Mouse (Mus musculus) lung, embryonic 15.5 days (tissue): ENCODE measurements around the gene Mrpl58. TPM values are rescaled to one million over a fixed set of nuclear protein-coding genes. Genes with fewer than 3 reads are reported as not detected.

Experiments used
- ATAC-seq: fragments of 200-750 bp; cut with Nextera tagmentation; 2 replicates; pipeline ENCODE4 v1.8.0; 2017; ENCODE audit warnings: moderate number of reproducible peaks, borderline replicate concordance; ENCODE audit not compliant: low FRiP score, low TSS enrichment; ENCODE audit errors: extremely low read depth
- H3K27ac ChIP-seq: fragments of 300-500 bp; sonication (generic); 2 replicates; pipeline ENCODE4 v1.5.1; 2015; ENCODE audit warnings: moderate library complexity, mild to moderate bottlenecking, inconsistent platforms
- H3K27me3 ChIP-seq: fragments of 300-500 bp; sonication (generic); 2 replicates; pipeline ENCODE4 v1.6.1; 2015; ENCODE audit warnings: inconsistent platforms
- H3K36me3 ChIP-seq: fragments of 300-500 bp; sonication (generic); 2 replicates; pipeline ENCODE4 v1.6.1; 2015; ENCODE audit warnings: inconsistent platforms
- H3K4me1 ChIP-seq: fragments of 300-500 bp; sonication (generic); 2 replicates; pipeline ENCODE4 v1.6.1; 2015; ENCODE audit warnings: inconsistent platforms
- H3K4me2 ChIP-seq: fragments of 300-500 bp; sonication (generic); 2 replicates; pipeline ENCODE4 v1.6.1; 2015; ENCODE audit warnings: inconsistent platforms, mild to moderate bottlenecking, moderate library complexity
- H3K4me3 ChIP-seq: fragments of 300-500 bp; sonication (generic); 2 replicates; pipeline ENCODE4 v1.5.1; 2015; ENCODE audit warnings: mild to moderate bottlenecking, inconsistent platforms
- H3K9ac ChIP-seq: fragments of 300-500 bp; sonication (generic); 2 replicates; pipeline ENCODE4 v1.6.1; 2015; ENCODE audit warnings: inconsistent platforms
- H3K9me3 ChIP-seq: fragments of 300-500 bp; sonication (generic); 2 replicates; pipeline ENCODE4 v1.6.1; 2016; ENCODE audit warnings: inconsistent platforms
- WGBS: fragments of 180-500 bp; shearing (Covaris S2); methylation state at CpG from one replicate; pipeline ENCODE4 v1.1.7; 2015; 5-methylcytosine and 5-hydroxymethylcytosine counted together
- polyA plus RNA-seq: library from polyadenylated mRNA; unstranded; fragments of >200 nt; fragmentation: Nextera tagmentation; extraction: Ambion mirVana; gene quantifications from 2 replicates; pipeline ENCODE4 v1.2.1, GENCODE M21; 2015

Mrpl58 gene
- polyA plus RNA-seq, 1 experiment from 2014 or later: 204 TPM

- Histone ChIP-seq H3K4me3 (no peak overlapping the region), H3K36me3 (peaks cover 39% of the 10 kb centered on the region), H3K9me3 (no peaks in the 10 kb centered on the region), H3K4me1 (peaks cover 14% of the 10 kb centered on the region), H3K27ac (no peak overlapping the region), H3K27me3 (no peaks in the 10 kb centered on the region), H3K4me2 (no peak overlapping the region), H3K9ac (no peak overlapping the region)
- whole genome bisulfite sequencing: 56% methylated on average over 6 of the region's 6 CpGs
- ATAC-seq: no peak
Observed at GRCm38 (mm10) chr11:115433342-115433741, 29.8 kb downstream of the Mrpl58 start.

- H3K4me2 ChIP-seq: peak overlapping the region; percentile 63
- no peak for ATAC-seq
- H3K4me1 ChIP-seq: peaks cover 14% of the 10 kb centered on the region
- H3K4me3 ChIP-seq: peak overlapping the region; percentile 32
- H3K27me3 ChIP-seq: no peaks in the 10 kb centered on the region
- 2% methylated on average over 31 of the region's 31 CpGs for WGBS
- H3K36me3 ChIP-seq: peaks cover 16% of the 10 kb centered on the region
- peak overlapping the region; percentile 27 for H3K9ac ChIP-seq
- H3K9me3 ChIP-seq: no peaks in the 10 kb centered on the region
- H3K27ac ChIP-seq: no peak overlapping the region
Observed at GRCm38 (mm10) chr11:115435596-115436337, 32.2 kb downstream of the Mrpl58 start.

GRCm38 (mm10) chr11:115437571-115438122, 34.1 kb downstream of the Mrpl58 start:
- H3K27me3 ChIP-seq: no peaks in the 10 kb centered on the region
- ATAC-seq: no peak

GRCm38 (mm10) chr11:115439326-115439725, 35.8 kb downstream of the Mrpl58 start:
- 85% methylated on average over 3 of the region's 3 CpGs for WGBS
- Histone ChIP-seq H3K4me1 (peaks cover 14% of the 10 kb centered on the region), H3K4me3 (no peak overlapping the region), H3K4me2 (no peak overlapping the region), H3K27me3 (no peaks in the 10 kb centered on the region), H3K9me3 (no peaks in the 10 kb centered on the region), H3K27ac (no peak overlapping the region), H3K36me3 (no peaks in the 10 kb centered on the region), H3K9ac (no peak overlapping the region)
- no peak for ATAC-seq

More at GRCm38 (mm10) chr11:115437571-115438122, 34.1 kb downstream of the Mrpl58 start:
- Histone ChIP-seq H3K9ac (no peak overlapping the region), H3K4me3 (no peak overlapping the region), H3K36me3 (no peaks in the 10 kb centered on the region), H3K9me3 (no peaks in the 10 kb centered on the region), H3K27ac (no peak overlapping the region), H3K4me1 (peaks cover 14% of the 10 kb centered on the region), H3K4me2 (no peak overlapping the region)
- 61% methylated on average over 5 of the region's 5 CpGs for WGBS

- no peaks in the 10 kb centered on the region for H3K9me3 ChIP-seq
- no peak for ATAC-seq
- 92% methylated on average over 9 of the region's 9 CpGs for WGBS
- H3K36me3 ChIP-seq: no peaks in the 10 kb centered on the region
- peaks cover 14% of the 10 kb centered on the region for H3K4me1 ChIP-seq
- H3K27me3 ChIP-seq: no peaks in the 10 kb centered on the region
- no peak within 1 kb of the TSS for H3K9ac ChIP-seq
- H3K4me2 ChIP-seq: no peak within 1 kb of the TSS
- no peak within 1 kb of the TSS for H3K4me3 ChIP-seq
- H3K27ac ChIP-seq: no peak within 1 kb of the TSS
Observed at GRCm38 (mm10) chr11:115439906-115440595, 36.5 kb downstream of the Mrpl58 start, which contains the start of gene Trim80. Gene Trim80 (plus strand): TSS chr11:115440545.

GRCm38 (mm10) chr11:115441417-115441816, 37.9 kb downstream of the Mrpl58 start:
- Histone ChIP-seq H3K9me3 (no peaks in the 10 kb centered on the region), H3K27me3 (0 out of 2 replicates have a peak, but pooled peaks cover 3% of the 10 kb centered on the region)
- ATAC-seq: no peak

GRCm38 (mm10) chr11:115446906-115447305, 43.4 kb downstream of the Mrpl58 start:
- Histone ChIP-seq H3K9ac (no peak overlapping the region), H3K4me1 (peaks cover 6% of the 10 kb centered on the region; the same call in 1 of the 2 replicates), H3K9me3 (no peaks in the 10 kb centered on the region), H3K4me3 (no peak overlapping the region), H3K27me3 (0 out of 2 replicates have a peak, but pooled peaks cover 3% of the 10 kb centered on the region), H3K27ac (no peak overlapping the region), H3K36me3 (no peaks in the 10 kb centered on the region), H3K4me2 (no peak overlapping the region)
- WGBS: 23% methylated on average over 3 of the region's 3 CpGs
- no peak for ATAC-seq

More at GRCm38 (mm10) chr11:115441417-115441816, 37.9 kb downstream of the Mrpl58 start:
- Histone ChIP-seq H3K9ac (no peak overlapping the region), H3K4me2 (no peak overlapping the region), H3K4me3 (no peak overlapping the region), H3K4me1 (peaks cover 2% of the 10 kb centered on the region), H3K27ac (no peak overlapping the region), H3K36me3 (no peaks in the 10 kb centered on the region)
- WGBS: 34% methylated on average over 15 of the region's 15 CpGs

- Histone ChIP-seq H3K9ac (no peak overlapping the region), H3K9me3 (no peaks in the 10 kb centered on the region), H3K4me1 (peaks cover 6% of the 10 kb centered on the region; the same call in 1 of the 2 replicates), H3K4me3 (no peak overlapping the region), H3K27me3 (0 out of 2 replicates have a peak, but pooled peaks cover 3% of the 10 kb centered on the region), H3K27ac (no peak overlapping the region), H3K36me3 (no peaks in the 10 kb centered on the region), H3K4me2 (no peak overlapping the region)
- no peak for ATAC-seq
- 76% methylated on average over 11 of the region's 11 CpGs for WGBS
Observed at GRCm38 (mm10) chr11:115447321-115447885, 43.9 kb downstream of the Mrpl58 start.

GRCm38 (mm10) chr11:115448075-115448474, 44.5 kb downstream of the Mrpl58 start:
- Histone ChIP-seq H3K27ac (no peak overlapping the region), H3K36me3 (no peaks in the 10 kb centered on the region), H3K27me3 (0 out of 2 replicates have a peak, but pooled peaks cover 3% of the 10 kb centered on the region), H3K4me2 (no peak overlapping the region), H3K9me3 (no peaks in the 10 kb centered on the region), H3K4me3 (no peak overlapping the region), H3K4me1 (peaks cover 6% of the 10 kb centered on the region; the same call in 1 of the 2 replicates), H3K9ac (no peak overlapping the region)
- WGBS: 91% methylated on average over 16 of the region's 16 CpGs
- no peak for ATAC-seq

GRCm38 (mm10) chr11:115448998-115449397, 45.4 kb downstream of the Mrpl58 start:
- ATAC-seq: no peak
- Histone ChIP-seq H3K9me3 (no peaks in the 10 kb centered on the region), H3K9ac (no peak overlapping the region), H3K27me3 (0 out of 2 replicates have a peak, but pooled peaks cover 3% of the 10 kb centered on the region), H3K4me1 (peaks cover 6% of the 10 kb centered on the region; the same call in 1 of the 2 replicates), H3K27ac (no peak overlapping the region), H3K4me3 (no peak overlapping the region), H3K4me2 (no peak overlapping the region), H3K36me3 (no peaks in the 10 kb centered on the region)
- 48% methylated on average over 7 of the region's 7 CpGs for WGBS

- H3K27ac ChIP-seq: no peak overlapping the region
- H3K9ac ChIP-seq: no peak overlapping the region
- H3K4me1 ChIP-seq: peaks cover 6% of the 10 kb centered on the region; the same call in 1 of the 2 replicates
- H3K4me2 ChIP-seq: no peak overlapping the region
- H3K9me3 ChIP-seq: no peaks in the 10 kb centered on the region
- H3K27me3 ChIP-seq: 0 out of 2 replicates have a peak, but pooled peaks cover 2% of the 10 kb centered on the region
- WGBS: 84% methylated on average over 7 of the region's 7 CpGs
- no peaks in the 10 kb centered on the region for H3K36me3 ChIP-seq
- ATAC-seq: no peak
- no peak overlapping the region for H3K4me3 ChIP-seq
Observed at GRCm38 (mm10) chr11:115450176-115450575, 46.6 kb downstream of the Mrpl58 start.
